16 mouse cellular contexts compared by ENCODE assay signal in genomic region chr16:35624877-35625276, GRCm38 (mm10).
A peak's percentile ranks its signal among the peaks of the same experiment; 100 is the strongest.
DNase-seq lines count a peak whose midpoint lies in the region; ATAC-seq and TF ChIP-seq lines count a peak whose summit lies in the region.
"Had no signal": no experiment of that assay in that cellular context is flagged by ENCODE, and none has a peak within 500 bp of the region (broad histone marks: within the 10 kb centered on the region; RNA-seq: fewer than 3 reads in every experiment).

No protein-coding gene starts in this region.

- H3K9me3 ChIP-seq in hindbrain, embryonic 13.5 days: no peaks in the 10 kb centered on the region
- no peaks in the 10 kb centered on the region for H3K9me3 ChIP-seq in hindbrain, embryonic 10.5 days
- no peaks in the 10 kb centered on the region for H3K9me3 ChIP-seq in forebrain, postnatal 0 days (ENCODE audit: low read length)
- H3K9me3 ChIP-seq in midbrain, embryonic 13.5 days: no peaks in the 10 kb centered on the region
- no peaks in the 10 kb centered on the region for H3K9me3 ChIP-seq in neural tube, embryonic 15.5 days (replicated peaks)
- H3K9me3 ChIP-seq: embryonic facial prominence, embryonic 13.5 days; heart, embryonic 15.5 days; liver, embryonic 12.5 days had no signal

- no peak for TF ChIP-seq POLR2A in lung, adult 2 months (IDR thresholded peaks at IDR 0.05; ENCODE audit: borderline replicate concordance, extremely low read depth, low read depth, low read length)

- DNase-seq in hindbrain, embryonic 10.5 days (ENCODE audit: low spot score): no peak
- no peak for DNase-seq in forebrain, postnatal 0 days
- DNase-seq in lung, adult 2 months: no peak
- DNase-seq in left cerebral cortex, postnatal 25 days (ENCODE audit: low spot score in 2 of 2): no peak
- DNase-seq: gastrocnemius, postnatal 14 days; heart, adult 18-20 months; kidney, adult 11 months; lung, embryonic 14.5 days; lung, postnatal 36 days had no signal

- intact Hi-C loops in left cerebral cortex, postnatal 25 days (cut with DNase I): loop anchor here (5.0 kb wide), 2 partner anchors 203 to 308 kb away; no protein-coding TSS in a partner anchor

- peak; percentile 25; the same call in 1 of the 2 replicates for ATAC-seq in hindbrain, embryonic 13.5 days (ENCODE audit: low FRiP score)
- ATAC-seq in forebrain, postnatal 0 days: peak; percentile 36; the same call in 1 of the 2 replicates
- peak; percentile 28; the same call in 1 of the 2 replicates for ATAC-seq in midbrain, embryonic 13.5 days
- ATAC-seq in neural tube, embryonic 15.5 days (ENCODE audit: low FRiP score): peak; percentile 33
- ATAC-seq: liver, embryonic 12.5 days had no signal

- 48% methylated on average over 6 of the region's 6 CpGs for WGBS in hindbrain, embryonic 13.5 days
- 61% methylated on average over 6 of the region's 6 CpGs for WGBS in hindbrain, embryonic 10.5 days
- 37% methylated on average over 6 of the region's 6 CpGs for WGBS in forebrain, postnatal 0 days
- WGBS in midbrain, embryonic 13.5 days: 36% methylated on average over 6 of the region's 6 CpGs
- WGBS in neural tube, embryonic 15.5 days: 45% methylated on average over 6 of the region's 6 CpGs
- WGBS in lung, adult 2 months: 81% methylated on average over 6 of the region's 6 CpGs

- H3K27me3 ChIP-seq in hindbrain, embryonic 13.5 days: no peaks in the 10 kb centered on the region
- H3K27me3 ChIP-seq in hindbrain, embryonic 10.5 days (ENCODE audit: insufficient read depth, poor library complexity, severe bottlenecking): no peaks in the 10 kb centered on the region
- H3K27me3 ChIP-seq in forebrain, postnatal 0 days (ENCODE audit: insufficient read depth, low read length): no peaks in the 10 kb centered on the region
- no peaks in the 10 kb centered on the region for H3K27me3 ChIP-seq in midbrain, embryonic 13.5 days
- no peaks in the 10 kb centered on the region for H3K27me3 ChIP-seq in neural tube, embryonic 15.5 days (replicated peaks)

- no peak for TF ChIP-seq CTCF in forebrain, postnatal 0 days (IDR thresholded peaks at IDR 0.05; ENCODE audit: low read depth)
- no peak for TF ChIP-seq CTCF in lung, adult 2 months (IDR thresholded peaks at IDR 0.05; ENCODE audit: insufficient read depth, low read length)

- H3K4me2 ChIP-seq in hindbrain, embryonic 13.5 days: no peak overlapping the region
- no peak overlapping the region for H3K4me2 ChIP-seq in forebrain, postnatal 0 days (ENCODE audit: low read depth)
- no peak overlapping the region for H3K4me2 ChIP-seq in midbrain, embryonic 13.5 days (replicated peaks)
- peak overlapping the region; percentile 16; the same call in 1 of the 2 replicates for H3K4me2 ChIP-seq in neural tube, embryonic 15.5 days
- H3K4me2 ChIP-seq: embryonic facial prominence, embryonic 13.5 days; heart, embryonic 15.5 days; liver, embryonic 12.5 days; lung, embryonic 14.5 days had no signal

- H3K4me3 ChIP-seq in hindbrain, embryonic 13.5 days: no peak overlapping the region
- H3K4me3 ChIP-seq in hindbrain, embryonic 10.5 days: no peak overlapping the region
- H3K4me3 ChIP-seq in forebrain, postnatal 0 days (ENCODE audit: low read depth, low read length): no peak overlapping the region
- H3K4me3 ChIP-seq in midbrain, embryonic 13.5 days (replicated peaks): no peak overlapping the region
- H3K4me3 ChIP-seq in neural tube, embryonic 15.5 days (replicated peaks): no peak overlapping the region
- H3K4me3 ChIP-seq in lung, adult 2 months (replicated peaks; ENCODE audit: extremely low read depth, low read depth, low read length): no peak overlapping the region
- H3K4me3 ChIP-seq: embryonic facial prominence, embryonic 13.5 days; heart, embryonic 15.5 days; liver, embryonic 12.5 days had no signal

- H3K9ac ChIP-seq in hindbrain, embryonic 13.5 days: no peak overlapping the region
- H3K9ac ChIP-seq in forebrain, postnatal 0 days: no peak overlapping the region
- H3K9ac ChIP-seq in midbrain, embryonic 13.5 days (replicated peaks): no peak overlapping the region
- no peak overlapping the region for H3K9ac ChIP-seq in neural tube, embryonic 15.5 days (replicated peaks)
- H3K9ac ChIP-seq: embryonic facial prominence, embryonic 13.5 days; heart, embryonic 15.5 days; liver, embryonic 12.5 days; lung, embryonic 14.5 days had no signal

- peaks cover 30% of the 10 kb centered on the region for H3K4me1 ChIP-seq in hindbrain, embryonic 13.5 days (replicated peaks)
- peaks cover 31% of the 10 kb centered on the region for H3K4me1 ChIP-seq in hindbrain, embryonic 10.5 days (replicated peaks)
- peaks cover 6% of the 10 kb centered on the region; the same call in 1 of the 2 replicates for H3K4me1 ChIP-seq in forebrain, postnatal 0 days (ENCODE audit: insufficient read depth)
- peaks cover 41% of the 10 kb centered on the region for H3K4me1 ChIP-seq in midbrain, embryonic 13.5 days (replicated peaks)
- H3K4me1 ChIP-seq in neural tube, embryonic 15.5 days: peaks cover 24% of the 10 kb centered on the region
- no peaks in the 10 kb centered on the region for H3K4me1 ChIP-seq in lung, adult 2 months (ENCODE audit: control insufficient read depth, insufficient read depth, low read length)
- H3K4me1 ChIP-seq: heart, embryonic 15.5 days; liver, embryonic 12.5 days had no signal

- 0 out of 2 replicates have a peak, but pooled peaks cover 7% of the 10 kb centered on the region for H3K36me3 ChIP-seq in hindbrain, embryonic 13.5 days
- peaks cover 84% of the 10 kb centered on the region for H3K36me3 ChIP-seq in hindbrain, embryonic 10.5 days
- H3K36me3 ChIP-seq in forebrain, postnatal 0 days (ENCODE audit: insufficient read depth): no peaks in the 10 kb centered on the region
- H3K36me3 ChIP-seq in midbrain, embryonic 13.5 days: peaks cover 12% of the 10 kb centered on the region
- no peaks in the 10 kb centered on the region for H3K36me3 ChIP-seq in neural tube, embryonic 15.5 days
- H3K36me3 ChIP-seq: embryonic facial prominence, embryonic 13.5 days; heart, embryonic 15.5 days; liver, embryonic 12.5 days had no signal

- H3K27ac ChIP-seq in hindbrain, embryonic 13.5 days: peak overlapping the region; percentile 76
- H3K27ac ChIP-seq in hindbrain, embryonic 10.5 days: no peak overlapping the region
- H3K27ac ChIP-seq in forebrain, postnatal 0 days (ENCODE audit: low read depth, low read length): no peak overlapping the region
- H3K27ac ChIP-seq in midbrain, embryonic 13.5 days: peak overlapping the region; percentile 59
- H3K27ac ChIP-seq in neural tube, embryonic 15.5 days (replicated peaks): peak overlapping the region; percentile 74
- H3K27ac ChIP-seq: embryonic facial prominence, embryonic 13.5 days; heart, embryonic 15.5 days; kidney, postnatal 0 days; liver, embryonic 12.5 days had no signal

Comparison
In these comparisons a context has a peak if more than half of its experiments do, and no peak if none do; other contexts are left out.
1. H3K27ac ChIP-seq: peak in hindbrain, embryonic 13.5 days (single experiment), midbrain, embryonic 13.5 days (single experiment) and neural tube, embryonic 15.5 days (single experiment); none in hindbrain, embryonic 10.5 days (single experiment) and forebrain, postnatal 0 days (single experiment).
2. Peak in every context shown above with its lines, with median percentiles within 50 percentile points of each other: ATAC-seq.